Mouse (Mus musculus) common myeloid progenitor, adult 5-6 weeks (primary cell): ENCODE results near the gene Itga3. TPM values are rescaled to one million over a fixed set of nuclear protein-coding genes. Genes with fewer than 3 reads are reported as not detected.

Source experiments
- ATAC-seq: replicated peaks from 2 replicates; pipeline ENCODE4 v1.8.0; 2016; ENCODE audit warnings: low read depth, mild to moderate bottlenecking, moderate TSS enrichment, inconsistent platforms; ENCODE audit not compliant: poor library complexity, severe bottlenecking
- total RNA-seq: library from RNA; stranded (forward); fragments of 200-1000, 187-1606 nt; gene quantifications from 2 replicates; pipeline ENCODE4 v1.2.3, GENCODE M21; 2017

Gene Itga3
- total RNA-seq, 1 experiment from 2014 or later: 0.05 TPM

DNA sequence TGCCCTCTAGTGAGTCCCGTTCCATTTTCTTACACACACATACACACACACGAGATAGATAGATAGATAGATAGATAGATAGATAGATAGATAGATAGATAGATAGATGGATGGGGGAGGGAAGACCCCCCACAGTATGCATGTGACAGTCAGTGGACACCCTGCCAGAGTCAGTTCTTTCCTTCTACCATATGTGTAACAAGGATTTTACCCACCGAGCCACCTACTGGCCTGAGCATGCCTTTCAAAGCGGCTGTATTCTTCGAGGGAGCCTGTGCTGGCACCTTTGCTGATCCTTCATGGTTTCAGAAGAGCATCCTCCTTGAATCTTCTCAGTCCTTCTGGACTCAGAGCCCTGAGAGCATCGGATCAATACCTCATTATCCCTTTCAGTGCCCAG lies 21.3 kb upstream of the Itga3 start:
- ATAC-seq: no peak

DNA sequence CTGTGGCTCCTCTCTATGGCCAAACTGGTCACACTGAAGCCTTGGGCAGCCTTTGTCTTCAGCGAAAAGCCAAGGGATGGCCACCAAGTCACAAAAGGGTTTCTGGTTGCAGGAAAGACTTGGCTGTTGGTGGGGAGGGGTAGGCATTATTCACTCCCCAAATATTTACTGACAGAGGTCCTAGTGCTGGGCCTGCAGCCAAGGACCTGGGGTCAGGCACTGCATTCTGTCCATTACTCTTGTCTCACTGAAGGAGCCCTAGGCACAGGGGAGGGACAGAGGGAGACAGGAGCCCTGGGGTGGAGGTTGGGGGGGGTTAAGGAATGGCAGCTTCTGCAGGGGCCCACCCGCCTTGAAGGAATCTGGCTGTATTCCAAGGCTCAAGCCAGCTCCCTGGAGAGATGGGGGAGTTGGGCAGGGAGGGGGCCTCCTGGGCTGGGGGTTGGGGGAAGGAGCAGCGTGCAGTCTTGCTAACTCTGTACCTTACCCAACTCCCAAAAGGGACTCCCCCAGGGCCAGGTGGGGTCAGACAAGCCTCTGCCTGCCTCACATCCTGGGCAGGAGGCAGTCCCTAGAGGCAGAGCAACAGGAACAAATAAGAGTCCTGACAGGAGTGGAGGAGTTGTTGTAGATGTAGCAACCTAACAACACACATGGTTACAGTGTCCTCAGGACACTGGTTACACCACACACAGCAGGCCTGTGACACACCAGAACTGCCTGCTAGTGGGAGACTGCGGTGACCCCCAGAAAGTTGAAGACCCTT lies 20.2 kb upstream of the Itga3 start:
- no peak for ATAC-seq

GRCm38 (mm10) chr11:95095596-95095995 lies 19.0 kb upstream of the Itga3 start:
- ATAC-seq: no peak

DNA sequence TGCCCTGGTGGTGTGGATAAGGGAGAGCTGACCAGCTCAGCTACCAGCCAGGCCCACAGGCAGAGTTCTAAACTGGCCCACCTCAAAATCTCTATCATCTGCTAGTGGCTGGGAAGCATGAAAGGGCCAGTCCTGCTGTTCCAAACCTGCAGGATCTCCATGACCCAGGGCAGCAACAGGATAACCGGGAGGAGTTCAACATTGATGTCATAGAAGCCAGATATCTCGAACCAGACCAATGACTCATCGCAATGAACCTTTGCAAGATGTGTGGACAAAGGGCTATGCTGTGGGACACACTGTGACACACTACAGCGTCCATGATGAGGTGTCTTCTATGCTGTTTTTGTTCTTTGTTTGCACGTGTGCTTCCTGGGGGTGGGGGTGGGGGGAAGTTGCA lies 16.5 kb upstream of the Itga3 start:
- no peak for ATAC-seq

DNA sequence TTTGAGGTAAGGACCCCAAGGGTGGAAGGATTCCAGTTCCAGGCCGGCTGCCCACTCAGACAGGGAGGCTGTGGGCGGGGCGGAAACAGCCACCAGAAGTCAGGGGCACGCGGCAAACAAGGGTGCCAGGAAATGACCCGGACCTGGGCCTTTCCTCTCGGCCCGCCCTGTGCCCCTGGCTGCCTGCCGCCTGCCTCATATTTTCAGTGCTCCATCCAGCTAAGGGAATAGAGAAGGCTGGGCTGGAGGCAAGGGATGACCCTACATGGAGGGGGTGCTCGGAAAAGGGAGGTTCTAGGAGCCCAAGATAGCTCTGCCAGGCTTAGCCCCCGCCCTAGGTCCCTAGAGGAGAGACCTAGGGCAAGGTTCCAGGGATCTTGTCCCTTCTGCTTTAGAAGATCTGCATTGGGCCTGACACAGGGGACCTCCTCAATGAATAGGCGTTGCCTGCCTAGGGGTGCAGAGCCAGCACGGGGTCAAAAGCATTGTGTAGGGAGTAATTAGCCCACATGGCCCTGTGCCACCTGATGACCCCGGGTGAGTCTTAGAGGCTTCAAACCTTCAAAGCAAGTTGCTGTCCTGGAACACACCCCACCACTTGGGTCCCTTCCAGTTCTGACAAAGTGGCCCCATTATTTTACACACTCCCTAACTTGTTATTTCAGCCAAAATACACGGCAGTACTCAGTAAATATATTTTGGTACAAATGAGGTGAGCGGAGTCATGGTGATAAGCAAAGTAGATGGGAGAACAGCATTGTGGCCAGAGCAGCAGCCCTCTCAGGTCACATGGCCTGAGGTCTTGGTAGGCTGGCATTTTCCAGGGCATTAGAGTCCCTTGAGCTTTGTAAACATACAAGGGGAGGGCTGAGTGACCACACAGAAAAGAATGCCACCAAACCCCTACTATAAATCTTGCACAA lies 12.5 kb upstream of the Itga3 start:
- ATAC-seq: peak; percentile 42; the same call in 1 of the 2 replicates

DNA sequence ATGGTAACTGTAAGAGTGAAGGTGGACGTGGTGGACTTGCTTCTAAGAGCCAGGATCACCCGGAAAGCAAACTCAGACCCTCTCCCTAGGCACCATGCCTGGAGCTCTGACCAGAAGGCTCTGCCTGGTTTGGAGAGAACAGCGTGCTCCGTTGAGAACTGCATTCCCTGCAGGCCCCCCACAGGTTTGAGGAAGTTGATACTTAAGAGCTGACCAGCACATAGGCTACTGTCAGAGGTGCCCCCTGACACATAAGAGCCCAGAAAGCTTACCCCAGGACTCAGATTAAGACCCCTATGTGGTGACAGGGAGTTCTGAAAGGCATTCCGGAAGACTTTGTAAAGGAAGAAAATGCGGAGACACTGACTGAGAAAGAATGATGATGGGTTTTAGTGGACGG lies 11.7 kb upstream of the Itga3 start:
- ATAC-seq: no peak

GRCm38 (mm10) chr11:95087301-95088228 lies 11.0 kb upstream of the Itga3 start:
- no peak for ATAC-seq

GRCm38 (mm10) chr11:95086229-95086628 lies 9.6 kb upstream of the Itga3 start:
- ATAC-seq: no peak

DNA sequence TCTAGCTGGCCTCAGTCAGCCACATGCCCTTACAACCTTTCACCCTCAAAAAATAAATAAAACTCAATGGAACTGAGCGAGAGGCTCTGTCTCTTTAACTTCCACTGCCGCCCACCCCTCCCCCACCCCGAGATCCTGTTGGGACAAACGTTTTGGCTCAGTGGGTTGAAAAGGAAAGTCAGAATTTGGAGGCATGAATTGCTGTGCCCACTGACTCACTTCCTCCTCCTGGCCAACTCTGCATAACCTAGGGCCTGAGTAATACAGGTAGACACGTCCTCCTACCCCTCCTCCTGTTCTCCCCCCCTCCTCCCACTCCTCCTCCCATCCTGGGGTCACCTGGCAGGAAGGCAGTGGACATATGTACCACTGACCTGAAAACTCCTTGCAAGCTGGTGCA lies 9.1 kb upstream of the Itga3 start:
- no peak for ATAC-seq

DNA sequence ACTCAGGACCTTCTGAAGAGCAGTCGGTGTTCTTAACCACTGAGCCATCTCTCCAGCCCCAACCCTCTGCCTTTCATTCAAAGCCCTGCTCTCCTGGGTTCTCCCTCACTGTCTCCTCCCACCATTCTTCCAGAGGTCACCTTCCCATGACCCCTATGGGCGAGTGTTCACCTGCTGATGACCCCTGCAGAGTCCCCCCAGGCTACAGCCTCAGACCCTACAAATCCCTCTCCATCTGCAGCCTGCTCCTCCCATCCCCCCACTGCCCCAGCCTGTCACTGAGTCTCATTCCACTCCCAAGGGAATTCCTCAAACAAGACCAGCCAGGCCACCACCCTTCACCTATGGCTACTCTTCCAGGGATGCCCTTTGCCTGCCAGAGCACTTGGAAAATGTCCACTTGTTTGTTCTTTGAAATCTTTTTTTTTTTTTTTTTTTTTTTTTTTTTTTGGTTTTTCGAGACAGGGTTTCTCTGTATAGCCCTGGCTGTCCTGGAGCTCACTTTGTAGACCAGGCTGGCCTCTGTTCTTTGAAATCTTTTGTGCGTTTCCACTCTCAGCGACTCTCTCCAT lies 8.3 kb upstream of the Itga3 start:
- ATAC-seq: no peak

GRCm38 (mm10) chr11:95084175-95084574 lies 7.6 kb upstream of the Itga3 start:
- ATAC-seq: no peak

- 0 out of 2 replicates have a peak, but pooled peaks have one; percentile 31 for ATAC-seq
Measured at GRCm38 (mm10) chr11:95082896-95083295, 6.3 kb upstream of the Itga3 start.

GRCm38 (mm10) chr11:95080783-95081182 lies 4.2 kb upstream of the Itga3 start:
- no peak for ATAC-seq

GRCm38 (mm10) chr11:95079256-95079875 lies 2.8 kb upstream of the Itga3 start:
- ATAC-seq: no peak

DNA sequence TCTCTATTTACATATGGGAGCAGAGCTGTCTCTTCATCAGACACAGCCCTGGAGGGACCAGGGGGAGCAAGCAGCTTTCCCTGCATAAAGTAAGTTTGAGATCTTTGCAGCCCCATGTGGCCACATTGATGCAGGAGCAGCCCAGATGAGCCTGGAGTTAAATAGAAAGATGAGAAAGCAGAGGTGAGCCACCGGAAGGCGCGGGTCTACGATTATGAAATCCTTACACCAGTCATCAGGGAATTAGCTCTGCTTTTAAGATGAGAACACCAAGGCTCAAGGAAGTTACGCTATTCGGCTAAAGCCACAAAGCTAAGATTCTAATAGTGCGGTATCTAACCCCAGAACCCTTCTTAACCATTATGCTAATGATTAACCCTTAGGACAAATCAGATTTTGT lies 1.4 kb upstream of the Itga3 start:
- 0 out of 2 replicates have a peak, but pooled peaks have one; percentile 19 for ATAC-seq

GRCm38 (mm10) chr11:95076041-95076535 lies 513 bp downstream of the Itga3 start:
- ATAC-seq: 0 out of 2 replicates have a peak, but pooled peaks have one; percentile 19

DNA sequence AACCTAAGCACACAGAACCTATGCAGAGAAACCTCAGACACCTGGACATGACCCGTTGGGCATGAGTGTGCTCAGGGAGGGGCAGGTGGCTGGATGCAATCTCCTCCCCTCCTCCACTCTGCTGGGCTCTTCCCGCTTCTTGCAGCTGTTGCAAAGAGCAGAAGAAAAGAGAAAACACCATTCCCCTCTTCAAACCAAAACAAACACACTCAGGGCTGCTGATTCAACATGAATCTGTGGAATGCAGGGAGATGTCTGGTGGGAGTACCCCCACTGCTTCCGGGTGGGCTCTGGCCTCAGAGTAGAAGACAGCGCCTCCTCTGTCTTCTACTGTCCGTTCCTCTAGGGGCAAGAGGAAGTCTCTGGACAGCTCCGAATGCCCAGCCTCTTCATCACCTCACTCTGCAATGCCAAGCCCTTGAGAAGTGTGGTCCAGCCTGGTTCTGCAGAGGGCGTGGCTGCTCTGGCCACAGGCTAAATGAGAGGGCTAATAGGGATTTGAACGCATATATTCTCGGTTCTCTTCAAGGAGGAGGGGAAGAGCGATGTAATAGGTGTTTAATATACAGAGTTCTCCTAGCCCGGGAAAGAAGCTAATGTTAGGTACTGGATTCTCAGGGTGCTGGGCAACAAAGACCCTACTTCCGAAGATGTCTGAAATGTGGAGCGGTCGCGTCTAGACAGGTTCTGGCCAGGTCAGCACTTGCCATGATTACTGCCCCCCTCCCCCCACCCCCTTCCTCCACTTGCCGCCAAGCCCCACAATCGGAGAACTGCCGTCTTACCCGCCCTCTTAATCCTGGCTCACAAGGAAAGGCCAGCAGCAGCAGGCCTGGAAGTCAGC lies 1.2 kb downstream of the Itga3 start:
- no peak for ATAC-seq

- ATAC-seq: no peak
Measured at GRCm38 (mm10) chr11:95074694-95075093, 1.9 kb downstream of the Itga3 start.
